Comparison of ENCODE assay signal across 8 mouse cellular contexts in genomic region chr15:95370720-95371395, GRCm38 (mm10).
DNase-seq lines count a peak whose midpoint lies in the region; ATAC-seq lines count a peak whose summit lies in the region.

No protein-coding gene starts in this region.

- H3K27me3 ChIP-seq in hindbrain, embryonic 13.5 days, result no peaks in the 10 kb centered on the region
- no peaks in the 10 kb centered on the region for H3K27me3 ChIP-seq in hindbrain, embryonic 12.5 days
- H3K27me3 ChIP-seq in forebrain, embryonic 16.5 days (replicated peaks; ENCODE audit: control insufficient read depth, insufficient read depth, low read length), result no peaks in the 10 kb centered on the region
- no peaks in the 10 kb centered on the region for H3K27me3 ChIP-seq in neural tube, embryonic 14.5 days (ENCODE audit: control insufficient read depth, insufficient read depth, low read length)

- ATAC-seq in hindbrain, embryonic 13.5 days (ENCODE audit: low FRiP score), result no peak
- ATAC-seq in hindbrain, embryonic 12.5 days (ENCODE audit: low FRiP score), result no peak
- ATAC-seq in forebrain, embryonic 16.5 days, result peak; percentile 83
- no peak for ATAC-seq in neural tube, embryonic 14.5 days (ENCODE audit: low read depth)
- ATAC-seq in megakaryocyte progenitor cell, adult 5-6 weeks (replicated peaks; ENCODE audit: poor library complexity), result no peak
- ATAC-seq in CD4-positive, CD25-positive, alpha-beta regulatory T cell, adult 4 months, result no peak

- peak overlapping the region; percentile 69 for H3K27ac ChIP-seq in hindbrain, embryonic 13.5 days
- H3K27ac ChIP-seq in hindbrain, embryonic 12.5 days, result no peak overlapping the region
- H3K27ac ChIP-seq in forebrain, embryonic 16.5 days (ENCODE audit: low read length), result peak overlapping the region; percentile 53
- H3K27ac ChIP-seq in neural tube, embryonic 14.5 days (ENCODE audit: low read depth, low read length), result peak overlapping the region; percentile 28; the same call in 1 of the 2 replicates

- no peaks in the 10 kb centered on the region for H3K36me3 ChIP-seq in hindbrain, embryonic 13.5 days
- H3K36me3 ChIP-seq in hindbrain, embryonic 12.5 days, result peaks cover 3% of the 10 kb centered on the region; the same call in 1 of the 2 replicates
- H3K36me3 ChIP-seq in forebrain, embryonic 16.5 days (ENCODE audit: control insufficient read depth, insufficient read depth), result 0 out of 2 replicates have a peak, but pooled peaks cover 2% of the 10 kb centered on the region
- H3K36me3 ChIP-seq in neural tube, embryonic 14.5 days (ENCODE audit: control insufficient read depth, insufficient read depth, low read length), result no peaks in the 10 kb centered on the region

- H3K4me1 ChIP-seq in hindbrain, embryonic 13.5 days (replicated peaks), result peaks cover 14% of the 10 kb centered on the region
- H3K4me1 ChIP-seq in hindbrain, embryonic 12.5 days, result no peaks in the 10 kb centered on the region
- peaks cover 9% of the 10 kb centered on the region for H3K4me1 ChIP-seq in forebrain, embryonic 16.5 days (replicated peaks; ENCODE audit: control insufficient read depth, insufficient read depth, low read length)
- H3K4me1 ChIP-seq in neural tube, embryonic 14.5 days (ENCODE audit: control insufficient read depth, insufficient read depth, low read length), result no peaks in the 10 kb centered on the region

- DNase-seq in adrenal gland, adult 2 months, result peak; percentile 85
- no peak for DNase-seq in Muller cell, postnatal 12 days (ENCODE audit: inconsistent ontology term)

- H3K9me3 ChIP-seq in hindbrain, embryonic 13.5 days, result no peaks in the 10 kb centered on the region
- H3K9me3 ChIP-seq in hindbrain, embryonic 12.5 days (replicated peaks), result no peaks in the 10 kb centered on the region
- no peaks in the 10 kb centered on the region for H3K9me3 ChIP-seq in forebrain, embryonic 16.5 days (ENCODE audit: control insufficient read depth, low read length)
- H3K9me3 ChIP-seq in neural tube, embryonic 14.5 days (ENCODE audit: control insufficient read depth, low read length), result no peaks in the 10 kb centered on the region

- H3K4me2 ChIP-seq in hindbrain, embryonic 13.5 days, result no peak overlapping the region
- no peak overlapping the region for H3K4me2 ChIP-seq in hindbrain, embryonic 12.5 days (replicated peaks)
- no peak overlapping the region for H3K4me2 ChIP-seq in forebrain, embryonic 16.5 days (ENCODE audit: low read length)
- H3K4me2 ChIP-seq in neural tube, embryonic 14.5 days (ENCODE audit: low read depth, low read length), result no peak overlapping the region

- no peak overlapping the region for H3K4me3 ChIP-seq in hindbrain, embryonic 13.5 days
- no peak overlapping the region for H3K4me3 ChIP-seq in hindbrain, embryonic 12.5 days
- H3K4me3 ChIP-seq in forebrain, embryonic 16.5 days (replicated peaks; ENCODE audit: low read length), result no peak overlapping the region
- no peak overlapping the region for H3K4me3 ChIP-seq in neural tube, embryonic 14.5 days (ENCODE audit: low read depth, low read length)

- WGBS in hindbrain, embryonic 13.5 days, result 70% methylated on average over 16 of the region's 16 CpGs
- WGBS in hindbrain, embryonic 12.5 days, result 80% methylated on average over 16 of the region's 16 CpGs
- WGBS in forebrain, embryonic 16.5 days, result 69% methylated on average over 16 of the region's 16 CpGs
- whole genome bisulfite sequencing in neural tube, embryonic 14.5 days, result 66% methylated on average over 16 of the region's 16 CpGs

- H3K9ac ChIP-seq in hindbrain, embryonic 13.5 days, result no peak overlapping the region
- H3K9ac ChIP-seq in hindbrain, embryonic 12.5 days, result no peak overlapping the region
- H3K9ac ChIP-seq in forebrain, embryonic 16.5 days (replicated peaks; ENCODE audit: low read depth, low read length), result 0 out of 2 replicates have a peak overlapping the region, but pooled peaks have one; percentile 15
- H3K9ac ChIP-seq in neural tube, embryonic 14.5 days (replicated peaks; ENCODE audit: low read depth, low read length), result no peak overlapping the region
